Mouse (Mus musculus) urinary bladder, adult 2 months (tissue): ENCODE results near the gene Cpa4. TPM values are rescaled to one million over a fixed set of nuclear protein-coding genes. Genes with fewer than 3 reads are reported as not detected.

ENCODE experiments used
- DNase-seq: peaks from one replicate; pipeline ENCODE4 v3.0.0; 2022; ENCODE audit warnings: low spot score
- polyA plus RNA-seq: library from polyadenylated mRNA; depleted of rRNA; stranded (reverse); fragments of >200 nt; gene quantifications from 2 replicates; pipeline ENCODE4 v1.2.3, GENCODE M21; 2012; rRNA removed

Cpa4 gene
- polyA plus RNA-seq: not detected in 2 replicates

GRCm38 (mm10) chr6:30568069-30568468 is at the start of gene Cpa4:
Gene Cpa4 (plus strand): TSS chr6:30568369.
- DNase-seq: no peak

- no peak for DNase-seq
These were observed 47.8 kb upstream of the Cpa4 start for GRCm38 (mm10) chr6:30520400-30520799.

DNA sequence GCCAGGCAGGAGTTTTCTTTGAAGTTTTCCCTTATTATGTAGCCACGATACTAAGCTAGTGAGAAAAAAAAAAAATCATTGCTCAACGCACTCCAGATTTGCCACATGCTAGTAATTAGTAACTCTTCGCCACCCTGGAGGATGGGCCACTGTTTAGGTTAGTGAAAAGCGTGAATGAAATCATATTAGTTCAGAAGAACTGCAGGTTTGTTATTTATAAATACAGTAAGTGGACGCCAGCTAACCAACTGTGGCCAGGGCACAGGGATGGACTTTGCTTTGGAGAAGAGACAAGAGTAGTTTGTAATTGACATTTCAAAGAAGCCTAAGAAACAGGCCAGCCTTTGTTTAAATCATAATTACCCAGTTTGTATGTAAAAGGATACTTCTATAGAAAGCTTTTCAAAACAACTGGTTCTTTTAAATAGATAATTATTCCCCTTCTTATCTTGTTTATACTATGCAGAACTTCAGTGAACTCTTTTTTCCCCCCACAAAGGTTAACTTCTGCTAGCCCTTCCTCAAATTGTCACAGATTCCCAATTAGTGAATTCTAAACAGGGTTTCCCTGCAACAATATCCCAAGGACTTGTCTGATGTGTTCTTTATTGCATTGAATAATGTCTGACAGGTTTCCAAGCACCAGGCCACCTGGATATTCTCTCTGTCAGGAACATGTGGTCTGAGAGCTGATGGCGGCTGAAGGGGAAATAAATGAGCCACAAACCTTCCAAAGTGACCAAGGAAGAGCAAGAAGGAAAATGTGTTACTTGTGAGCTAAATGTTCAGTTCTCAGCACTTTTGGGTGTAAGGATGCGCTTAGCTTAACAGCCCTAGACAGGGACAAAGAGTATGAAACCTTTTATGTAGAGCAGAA is 42.5 kb upstream of the Cpa4 start:
- no peak for DNase-seq

DNA sequence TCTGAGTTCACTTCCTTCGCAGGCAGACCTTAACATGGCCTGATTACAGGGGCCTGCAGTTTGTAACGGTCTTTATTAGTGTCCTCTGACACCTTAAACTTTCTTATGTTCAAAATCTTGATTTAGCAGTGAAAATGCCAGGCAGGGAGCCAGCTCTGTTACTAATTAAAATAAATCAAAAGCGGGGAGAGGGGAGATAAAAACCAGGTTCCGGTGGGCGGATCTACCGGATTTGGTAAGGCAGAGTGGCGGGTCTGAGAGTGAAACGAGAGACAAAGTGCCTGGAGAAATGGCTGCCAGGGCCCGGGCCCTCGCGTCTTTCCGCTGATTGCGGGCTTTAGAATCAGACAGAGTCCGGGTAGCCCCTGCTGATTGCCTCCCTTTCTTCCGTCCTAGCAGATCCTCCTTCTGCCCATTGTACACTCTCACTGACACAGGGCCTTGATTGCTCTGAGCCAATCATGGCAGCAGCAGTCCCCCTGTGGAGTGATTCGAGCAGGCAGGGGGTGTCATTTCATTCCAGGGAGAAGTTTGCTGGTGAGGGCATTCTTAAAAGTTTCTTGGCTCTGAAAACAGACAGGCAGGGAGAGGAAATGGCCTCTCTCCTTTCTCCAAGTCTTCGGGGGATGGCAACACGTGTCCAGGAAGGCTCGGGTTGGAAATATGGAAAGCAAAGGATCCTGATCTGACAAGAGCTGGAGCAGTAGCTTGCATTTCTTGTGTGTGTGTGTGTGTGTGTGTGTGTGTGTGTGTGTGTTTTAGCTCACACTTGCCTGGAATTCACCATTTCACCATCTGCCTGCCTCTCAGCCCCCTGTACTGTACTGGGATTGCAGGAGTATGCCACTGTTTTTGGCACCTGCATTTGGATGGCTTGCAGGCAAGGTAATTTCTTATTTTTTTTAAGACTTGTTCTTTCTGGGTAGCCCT is 41.3 kb upstream of the Cpa4 start:
- no peak for DNase-seq

DNA sequence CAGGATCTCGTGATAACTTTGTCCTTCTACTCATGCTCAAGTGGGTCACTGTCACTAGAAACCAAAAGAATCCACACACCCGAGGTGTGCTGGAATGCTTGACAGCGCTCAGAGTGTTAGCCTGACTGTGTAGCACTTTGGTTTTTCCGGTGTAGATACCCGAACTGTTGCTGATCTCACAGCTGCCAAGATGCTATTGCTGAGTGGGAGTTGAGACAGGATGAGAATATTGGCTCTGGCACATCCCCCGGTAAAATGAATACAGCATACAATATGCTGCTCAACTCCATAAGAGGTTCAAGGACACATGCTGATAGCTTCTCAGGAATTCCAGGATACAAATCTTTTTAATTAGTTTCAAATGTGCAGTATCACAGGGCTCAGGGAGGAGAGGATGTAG is 39.4 kb upstream of the Cpa4 start:
- no peak for DNase-seq

DNA sequence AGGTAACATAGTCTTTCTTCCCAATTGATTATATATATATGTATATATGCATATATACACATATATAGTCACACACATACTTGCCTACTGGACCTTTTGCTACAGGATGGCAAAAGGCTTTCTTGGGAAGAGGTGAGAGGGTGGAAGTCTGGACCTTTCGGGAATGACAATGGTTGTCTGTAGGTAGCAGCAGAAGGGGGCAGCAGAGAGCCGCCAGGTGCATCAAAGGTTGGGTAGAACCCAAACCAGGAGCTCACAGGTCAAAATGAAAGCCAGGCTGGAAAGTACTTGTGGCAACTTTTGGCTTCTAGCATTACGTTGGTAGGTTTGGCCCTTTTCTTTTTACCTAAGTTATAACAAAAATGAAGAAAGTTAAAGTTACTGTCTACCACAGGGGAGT is 32.8 kb upstream of the Cpa4 start:
- no peak for DNase-seq

DNA sequence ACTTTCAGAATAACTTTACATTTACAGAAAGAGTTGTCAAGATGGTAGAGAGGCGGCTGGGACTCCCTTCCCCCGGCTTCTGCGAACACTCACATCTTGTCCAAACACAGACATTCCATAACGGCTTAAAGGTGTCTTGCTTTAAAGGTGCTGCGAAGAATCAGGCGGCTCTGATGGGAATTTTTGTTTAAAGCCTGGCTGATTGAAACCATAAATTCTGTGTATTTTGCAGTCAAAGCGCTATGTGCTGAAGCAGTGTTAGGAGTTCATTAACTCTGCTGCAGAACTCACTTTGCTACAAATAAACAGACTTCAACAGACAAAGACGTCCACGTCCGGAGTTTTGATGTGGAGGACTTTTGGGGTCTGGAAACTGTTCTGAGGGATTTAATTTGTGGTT is 29.9 kb upstream of the Cpa4 start:
- DNase-seq: no peak

- DNase-seq: no peak
These were observed 29.4 kb upstream of the Cpa4 start for GRCm38 (mm10) chr6:30538800-30539199.

- DNase-seq: no peak
These were observed 27.0 kb upstream of the Cpa4 start, which contains the start of gene Cpa2 for GRCm38 (mm10) chr6:30541009-30541799. Gene Cpa2 (plus strand): TSS chr6:30541582.

DNA sequence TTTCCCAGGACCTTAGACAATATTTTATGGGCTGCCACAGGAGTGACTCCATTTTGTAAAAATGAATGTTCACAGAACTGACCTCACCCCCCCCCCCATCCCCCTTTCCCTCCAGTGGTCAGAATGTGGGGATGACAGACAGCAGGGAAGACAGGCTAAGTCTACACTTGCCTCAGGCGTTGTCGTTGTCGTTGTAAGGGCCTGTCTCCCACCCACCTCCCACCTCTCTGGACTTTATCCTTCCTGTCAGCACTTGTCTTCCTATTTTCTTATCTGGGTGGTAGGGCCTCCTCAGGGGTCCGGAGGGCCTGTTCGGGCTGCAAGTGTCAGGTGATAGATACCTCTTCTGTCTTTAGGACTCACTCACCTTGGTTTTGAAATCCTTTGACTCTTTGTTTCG is 25.9 kb upstream of the Cpa4 start:
- no peak for DNase-seq

DNA sequence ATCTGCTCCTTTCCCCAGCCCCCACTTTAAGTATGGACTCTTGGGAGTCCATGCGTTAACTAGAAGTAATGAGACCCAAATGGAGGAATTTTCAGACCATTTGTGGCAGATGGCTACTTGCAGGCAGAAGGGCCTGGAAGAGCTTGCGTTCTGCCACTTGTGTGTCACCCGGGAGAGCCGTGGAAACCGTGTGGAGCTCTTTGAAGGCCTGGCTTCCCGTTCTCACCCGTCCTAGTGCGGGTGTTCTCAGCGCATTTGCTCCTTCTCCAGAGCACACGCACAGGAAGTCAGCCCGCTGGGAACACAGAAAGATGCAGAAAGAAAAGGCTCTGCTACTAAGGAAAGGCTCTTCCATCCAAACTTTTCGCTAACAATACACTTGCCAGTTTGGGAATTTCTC is 25.1 kb upstream of the Cpa4 start:
- DNase-seq: no peak

GRCm38 (mm10) chr6:30543851-30544250 is 24.3 kb upstream of the Cpa4 start:
- no peak for DNase-seq

- no peak for DNase-seq
These were observed 22.5 kb upstream of the Cpa4 start for GRCm38 (mm10) chr6:30545689-30546088.

DNA sequence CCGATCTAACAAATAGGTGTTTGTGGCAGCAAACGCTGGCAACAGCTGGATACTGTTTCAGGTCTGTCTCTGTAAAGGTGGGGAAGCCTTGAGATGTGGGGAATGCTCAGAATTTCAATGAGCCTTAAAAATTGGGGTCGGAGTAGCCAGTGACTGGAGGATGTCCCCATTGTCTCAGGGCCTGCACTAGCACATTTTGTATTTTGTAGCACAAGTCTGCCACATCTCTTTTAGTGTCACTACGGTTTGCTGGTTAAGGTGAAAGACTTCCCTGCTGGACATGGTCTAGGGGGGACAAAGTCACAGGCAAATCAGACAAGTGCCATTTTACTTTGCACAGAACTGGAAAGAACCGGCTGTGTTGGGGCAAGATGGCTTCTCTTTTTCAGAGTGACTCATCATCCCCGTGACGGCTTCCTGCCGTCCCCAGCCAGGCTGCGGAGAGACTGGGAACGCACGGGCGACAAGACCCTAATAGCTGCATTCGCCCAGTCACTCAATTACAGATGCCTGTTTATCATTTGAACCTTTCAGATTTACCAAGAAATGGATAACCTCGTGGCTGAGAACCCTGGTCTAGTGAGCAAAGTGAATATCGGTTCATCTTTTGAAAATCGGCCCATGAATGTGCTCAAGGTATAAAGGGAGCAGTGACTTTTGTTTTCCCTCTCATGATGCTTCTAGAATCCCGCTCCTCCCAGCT is 21.4 kb upstream of the Cpa4 start:
- DNase-seq: no peak

DNA sequence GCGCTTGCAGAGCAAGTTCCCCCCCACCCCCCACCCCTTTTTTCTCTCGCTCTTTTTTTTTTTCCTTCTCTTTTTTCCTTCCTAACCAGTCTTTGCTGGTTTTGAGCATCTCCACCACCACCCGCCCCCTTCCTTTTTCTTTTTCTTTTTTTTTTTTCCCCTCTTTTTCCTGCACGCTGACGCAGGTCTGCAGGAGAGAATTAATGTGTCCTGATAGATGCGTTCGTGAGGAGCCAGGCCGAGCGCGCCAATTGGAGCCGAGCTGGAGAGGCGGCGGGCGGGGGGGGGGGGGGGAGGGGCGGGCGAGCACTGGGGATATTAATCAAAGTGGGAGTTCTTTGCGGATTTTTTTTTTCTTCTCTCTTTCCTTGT is 20.9 kb upstream of the Cpa4 start:
- no peak for DNase-seq

DNA sequence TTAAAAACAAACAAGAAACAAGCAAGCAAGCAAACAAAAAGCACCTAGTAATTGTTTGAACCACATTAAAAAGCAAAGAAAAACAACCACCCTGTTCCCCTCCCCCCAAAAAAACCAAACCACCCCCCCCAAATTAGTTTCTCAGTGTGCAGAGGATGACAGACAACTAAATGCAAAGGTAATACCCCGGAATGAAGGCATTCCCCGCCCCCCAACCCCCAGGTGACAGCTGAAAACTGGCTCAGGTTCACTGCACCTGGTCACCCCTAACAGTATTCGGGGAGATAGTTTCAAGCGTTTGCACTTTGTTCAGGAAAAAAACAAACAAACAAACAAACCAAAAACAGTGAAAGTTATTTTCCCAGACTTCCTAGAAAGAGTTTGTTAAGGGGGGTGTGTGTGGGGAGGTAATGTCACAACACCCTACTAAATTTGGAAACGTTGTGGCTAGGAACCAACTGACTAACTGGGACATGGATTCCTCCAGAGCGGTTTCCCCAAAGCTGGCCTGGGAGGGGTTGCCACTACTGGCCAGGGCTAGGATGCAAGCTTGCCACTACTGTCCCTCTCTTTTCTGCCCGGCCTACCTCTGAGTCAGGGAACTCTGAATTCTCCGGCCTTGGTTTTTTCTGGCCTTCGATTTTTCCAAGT is 20.4 kb upstream of the Cpa4 start:
- no peak for DNase-seq

GRCm38 (mm10) chr6:30549231-30549761 is 18.9 kb upstream of the Cpa4 start:
- DNase-seq: no peak

DNA sequence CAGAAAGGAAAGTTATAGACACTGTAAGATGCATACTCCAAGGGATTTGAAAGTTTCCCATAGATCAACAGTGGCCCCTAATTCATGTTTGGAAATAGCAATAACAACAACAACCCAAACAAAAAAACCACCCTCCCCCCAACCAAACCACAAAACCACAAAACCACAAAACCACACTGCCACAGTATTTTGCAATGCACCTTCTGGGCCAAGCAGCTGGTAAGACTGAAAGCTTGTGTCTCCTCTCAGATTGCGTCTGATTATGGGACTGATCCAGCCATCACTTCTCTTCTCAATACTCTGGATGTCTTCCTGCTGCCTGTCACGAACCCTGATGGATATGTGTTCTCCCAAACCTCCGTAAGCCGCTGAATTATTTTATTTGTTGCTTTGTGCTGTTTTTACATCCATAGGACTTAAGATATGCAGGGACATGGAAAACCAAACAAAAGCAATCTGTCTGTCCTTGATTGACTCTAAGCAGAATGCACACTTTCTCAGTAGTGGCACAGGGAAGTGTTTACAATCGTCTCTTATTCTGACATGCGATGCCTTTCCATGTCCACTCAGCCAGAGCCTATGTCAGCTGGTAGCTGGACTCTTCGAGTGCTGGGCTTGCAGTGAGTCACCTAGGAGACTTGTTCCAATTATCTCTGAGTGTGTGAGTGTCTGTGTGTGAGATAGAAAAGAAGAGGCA is 17.5 kb upstream of the Cpa4 start:
- DNase-seq: no peak

DNA sequence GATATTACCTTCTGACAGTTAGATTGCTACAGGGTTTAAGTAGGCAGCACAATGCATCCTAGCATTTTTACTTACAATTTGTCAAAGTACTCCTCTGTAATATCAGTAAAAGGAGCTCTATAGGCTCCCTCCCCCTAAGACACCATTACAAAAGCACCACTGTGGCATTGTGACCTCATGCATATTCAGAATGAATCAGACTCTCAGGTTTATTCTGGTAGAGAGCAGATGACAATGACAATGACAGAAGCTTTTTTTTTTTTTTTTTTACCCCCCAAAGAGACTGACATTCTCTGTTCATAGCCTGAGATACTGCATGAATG is 17.0 kb upstream of the Cpa4 start:
- DNase-seq: no peak
